Mouse (Mus musculus) hindbrain, embryonic 10.5 days (tissue): Measurements from ENCODE around the gene Gmeb1. TPM values are rescaled to one million over a fixed set of nuclear protein-coding genes. Genes with fewer than 3 reads are reported as not detected.
"Not testable (repeated sequence)": the region's sequence is repeated elsewhere in the genome, so short reads cannot be mapped to it uniquely, and the experiment has no call there.

Source experiments
- DNase-seq: peaks from one replicate; pipeline ENCODE4 v3.0.0-alpha.2; 2017; ENCODE audit warnings: low spot score
- H3K27ac ChIP-seq: fragments of 300-500 bp; sonication (generic); 2 replicates; pipeline ENCODE4 v1.5.1; 2016; ENCODE audit warnings: mild to moderate bottlenecking, moderate library complexity
- H3K27me3 ChIP-seq: fragments of 300-500 bp; sonication (generic); 2 replicates; pipeline ENCODE4 v1.6.1; 2016; ENCODE audit warnings: mild to moderate bottlenecking; ENCODE audit not compliant: poor library complexity, insufficient read depth, severe bottlenecking
- H3K36me3 ChIP-seq: fragments of 300-500 bp; sonication (generic); 2 replicates; pipeline ENCODE4 v1.6.1; 2016; ENCODE audit warnings: mild to moderate bottlenecking, moderate library complexity
- H3K4me1 ChIP-seq: fragments of 300-500 bp; sonication (generic); replicated peaks from 2 replicates; pipeline ENCODE4 v1.6.1; 2016; ENCODE audit warnings: mild to moderate bottlenecking
- H3K4me3 ChIP-seq: fragments of 300-500 bp; sonication (generic); 2 replicates; pipeline ENCODE4 v1.5.1; 2016; ENCODE audit warnings: mild to moderate bottlenecking, moderate library complexity
- H3K9me3 ChIP-seq: fragments of 300-500 bp; sonication (generic); 2 replicates; pipeline ENCODE4 v1.6.1; 2016; ENCODE audit warnings: mild to moderate bottlenecking, moderate library complexity
- whole genome bisulfite sequencing: fragments of 180-500 bp; shearing (Covaris S2); methylation state at CpG from one replicate; pipeline ENCODE4 v1.1.7; 2016; 5-methylcytosine and 5-hydroxymethylcytosine counted together
- polyA plus RNA-seq: library from polyadenylated mRNA; unstranded; fragments of >200 nt; fragmentation: Nextera tagmentation; extraction: Ambion mirVana; gene quantifications from 2 replicates; pipeline ENCODE4 v1.2.1, GENCODE M21; 2016

Gene Gmeb1
- polyA plus RNA-seq, 1 experiment from 2014 or later: 45.3 TPM

- no peaks in the 10 kb centered on the region for H3K4me1 ChIP-seq
- H3K36me3 ChIP-seq: peaks cover 42% of the 10 kb centered on the region
- no peak overlapping the region for H3K4me3 ChIP-seq
- no peaks in the 10 kb centered on the region for H3K27me3 ChIP-seq
- H3K27ac ChIP-seq: no peak overlapping the region
- 47% methylated on average over 8 of the region's 8 CpGs for WGBS
- DNase-seq: no peak
- H3K9me3 ChIP-seq: peaks cover 4% of the 10 kb centered on the region; the same call in 1 of the 2 replicates
Measured at GRCm38 (mm10) chr4:132295696-132296390, 34.4 kb upstream of the Gmeb1 start.

GRCm38 (mm10) chr4:132293682-132294240, 32.4 kb upstream of the Gmeb1 start:
- Histone ChIP-seq H3K4me1 (no peaks in the 10 kb centered on the region), H3K4me3 (no peak overlapping the region), H3K27ac (no peak overlapping the region), H3K27me3 (no peaks in the 10 kb centered on the region), H3K9me3 (peaks cover 4% of the 10 kb centered on the region; the same call in 1 of the 2 replicates), H3K36me3 (peaks cover 60% of the 10 kb centered on the region)
- DNase-seq: no peak
- WGBS: 82% methylated on average over 7 of the region's 7 CpGs

- Histone ChIP-seq H3K27me3 (no peaks in the 10 kb centered on the region), H3K36me3 (peaks cover 60% of the 10 kb centered on the region), H3K4me3 (no peak overlapping the region), H3K4me1 (no peaks in the 10 kb centered on the region), H3K9me3 (peaks cover 4% of the 10 kb centered on the region; the same call in 1 of the 2 replicates), H3K27ac (no peak overlapping the region)
- 42% methylated on average over 4 of the region's 4 CpGs for WGBS
- DNase-seq: no peak
Measured at GRCm38 (mm10) chr4:132292988-132293387, 31.6 kb upstream of the Gmeb1 start.

- H3K9me3 ChIP-seq: peaks cover 4% of the 10 kb centered on the region; the same call in 1 of the 2 replicates
- no peak for DNase-seq
- WGBS: 84% methylated on average over 12 of the region's 12 CpGs
- no peaks in the 10 kb centered on the region for H3K27me3 ChIP-seq
- H3K36me3 ChIP-seq: peaks cover 66% of the 10 kb centered on the region
- no peaks in the 10 kb centered on the region for H3K4me1 ChIP-seq
- no peak overlapping the region for H3K27ac ChIP-seq
- no peak overlapping the region for H3K4me3 ChIP-seq
Measured at GRCm38 (mm10) chr4:132291624-132292335, 30.4 kb upstream of the Gmeb1 start.

GRCm38 (mm10) chr4:132291056-132291455, 29.7 kb upstream of the Gmeb1 start:
- DNase-seq: no peak
- 95% methylated on average over 4 of the region's 4 CpGs for WGBS

GRCm38 (mm10) chr4:132288840-132289239, 27.4 kb upstream of the Gmeb1 start:
- H3K36me3 ChIP-seq: peaks cover 77% of the 10 kb centered on the region
- H3K27ac ChIP-seq, DNase-seq, H3K27me3 ChIP-seq, H3K4me1 ChIP-seq, H3K4me3 ChIP-seq, H3K9me3 ChIP-seq: not testable (repeated sequence)
- WGBS: 78% methylated on average over 4 of the region's 5 CpGs

More at GRCm38 (mm10) chr4:132291056-132291455, 29.7 kb upstream of the Gmeb1 start:
- Histone ChIP-seq H3K36me3 (peaks cover 73% of the 10 kb centered on the region), H3K9me3 (peaks cover 4% of the 10 kb centered on the region; the same call in 1 of the 2 replicates), H3K4me1 (no peaks in the 10 kb centered on the region), H3K27ac (no peak overlapping the region), H3K4me3 (no peak overlapping the region), H3K27me3 (no peaks in the 10 kb centered on the region)

- WGBS: 96% methylated on average over 3 of the region's 3 CpGs
- Histone ChIP-seq H3K4me3 (peak overlapping the region; percentile 86; the same call in 1 of the 2 replicates), H3K9me3 (no peaks in the 10 kb centered on the region)
Measured at GRCm38 (mm10) chr4:132275949-132276348, 14.5 kb upstream of the Gmeb1 start.

GRCm38 (mm10) chr4:132274156-132274862, 12.9 kb upstream of the Gmeb1 start, which contains the start of gene Taf12:
Taf12 (plus strand) TSS chr4:132274375.
- Histone ChIP-seq H3K4me1 (peaks cover 34% of the 10 kb centered on the region), H3K27ac (peak within 1 kb of the TSS; percentile 93)

More at GRCm38 (mm10) chr4:132275949-132276348, 14.5 kb upstream of the Gmeb1 start:
- DNase-seq: no peak
- H3K36me3 ChIP-seq: peaks cover 10% of the 10 kb centered on the region; the same call in 1 of the 2 replicates
- H3K27me3 ChIP-seq: no peaks in the 10 kb centered on the region
- H3K27ac ChIP-seq: no peak overlapping the region
- peaks cover 28% of the 10 kb centered on the region for H3K4me1 ChIP-seq

GRCm38 (mm10) chr4:132273166-132273565, 11.8 kb upstream of the Gmeb1 start:
- WGBS: 80% methylated on average over 2 of the region's 2 CpGs
- Histone ChIP-seq H3K4me3 (peak overlapping the region; percentile 86), H3K36me3 (peaks cover 5% of the 10 kb centered on the region; the same call in 1 of the 2 replicates), H3K9me3 (no peaks in the 10 kb centered on the region), H3K27ac (0 out of 2 replicates have a peak overlapping the region, but pooled peaks have one; percentile 93), H3K27me3 (no peaks in the 10 kb centered on the region), H3K4me1 (peaks cover 34% of the 10 kb centered on the region)
- no peak for DNase-seq

More at GRCm38 (mm10) chr4:132274156-132274862, 12.9 kb upstream of the Gmeb1 start, which contains the start of gene Taf12:
- under 1% methylated on average over 48 of the region's 48 CpGs for WGBS
- no peaks in the 10 kb centered on the region for H3K9me3 ChIP-seq
- peaks cover 5% of the 10 kb centered on the region; the same call in 1 of the 2 replicates for H3K36me3 ChIP-seq
- peak within 1 kb of the TSS; percentile 86 for H3K4me3 ChIP-seq
- peak; percentile 94 for DNase-seq
- no peaks in the 10 kb centered on the region for H3K27me3 ChIP-seq

GRCm38 (mm10) chr4:132269740-132270560, 8.5 kb upstream of the Gmeb1 start:
- Histone ChIP-seq H3K4me3 (peak overlapping the region; percentile 43), H3K27me3 (no peaks in the 10 kb centered on the region), H3K27ac (peak overlapping the region; percentile 99), H3K9me3 (no peaks in the 10 kb centered on the region), H3K4me1 (peaks cover 20% of the 10 kb centered on the region), H3K36me3 (no peaks in the 10 kb centered on the region)
- DNase-seq: peak; percentile 90
- WGBS: under 1% methylated on average over 35 of the region's 35 CpGs

- H3K27ac ChIP-seq: peak overlapping the region; percentile 23; the same call in 1 of the 2 replicates
- no peaks in the 10 kb centered on the region for H3K9me3 ChIP-seq
- H3K4me1 ChIP-seq: peaks cover 18% of the 10 kb centered on the region
- H3K36me3 ChIP-seq: no peaks in the 10 kb centered on the region
- 0 out of 2 replicates have a peak overlapping the region, but pooled peaks have one; percentile 16 for H3K4me3 ChIP-seq
- no peak for DNase-seq
- H3K27me3 ChIP-seq: no peaks in the 10 kb centered on the region
- 18% methylated on average over 6 of the region's 6 CpGs for WGBS
Measured at GRCm38 (mm10) chr4:132268871-132269739, 7.7 kb upstream of the Gmeb1 start.
